Mouse (Mus musculus) MEL (cell line): ENCODE data around the gene Lrp4. TPM values are rescaled to one million over a fixed set of nuclear protein-coding genes. Genes with fewer than 3 reads are reported as not detected.
"Not testable (repeated sequence)": the region's sequence is repeated elsewhere in the genome, so short reads cannot be mapped to it uniquely, and the experiment has no call there.

ENCODE experiments used
- DNase-seq: peaks from one replicate; pipeline ENCODE4 v3.0.0; 2011; ENCODE audit warnings: low read depth, low spot score
- H3K27ac ChIP-seq: 2 replicates; pipeline ENCODE4 v1.5.1; 2012; ENCODE audit warnings: low read depth, mild to moderate bottlenecking, control low read depth, low read length, moderate library complexity; ENCODE audit not compliant: control insufficient read depth
- H3K27me3 ChIP-seq, 2 experiments: fragments of 150-350 bp in 1 of 2; sonication (generic) in 1 of 2; 2 replicates each; pipeline ENCODE4 v1.6.1; 2012; ENCODE audit warnings: low read length in 2 of 2, mild to moderate bottlenecking in 2 of 2, improper control_type of control experiment in 1 of 2, moderate library complexity in 1 of 2; ENCODE audit not compliant: insufficient read depth in 2 of 2, control insufficient read depth in 1 of 2
- H3K36me3 ChIP-seq, 2 experiments: 2 replicates each; pipeline ENCODE4 v1.6.1; 2012 to 2014; ENCODE audit warnings: low read length in 2 of 2, improper control_type of control experiment in 1 of 2, inconsistent platforms in 1 of 2, mild to moderate bottlenecking in 1 of 2; ENCODE audit not compliant: insufficient read depth in 2 of 2, control insufficient read depth in 1 of 2
- H3K4me1 ChIP-seq, 2 experiments: fragments of 150-350 bp in 1 of 2; sonication (generic) in 1 of 2; 2 replicates each; pipeline ENCODE4 v1.6.1; 2012; ENCODE audit warnings: low read length in 2 of 2, improper control_type of control experiment in 1 of 2, mild to moderate bottlenecking in 1 of 2; ENCODE audit not compliant: insufficient read depth in 2 of 2, control insufficient read depth in 1 of 2
- H3K4me3 ChIP-seq, 2 experiments: fragments of 150-350 bp in 1 of 2; sonication (generic) in 1 of 2; 2 replicates each; pipeline ENCODE4 v1.5.1; 2012; ENCODE audit warnings: low read depth in 2 of 2, low read length in 2 of 2, mild to moderate bottlenecking in 2 of 2, moderate library complexity in 2 of 2, control low read depth in 1 of 2, improper control_type of control experiment in 1 of 2; ENCODE audit not compliant: control insufficient read depth in 1 of 2, insufficient read depth in 1 of 2
- H3K79me2 ChIP-seq: 2 replicates; pipeline ENCODE4 v1.6.1; 2012; ENCODE audit warnings: mild to moderate bottlenecking, low read length, moderate library complexity; ENCODE audit not compliant: control insufficient read depth, poor library complexity, insufficient read depth
- H3K9ac ChIP-seq: 2 replicates; pipeline ENCODE4 v1.6.1; 2012; ENCODE audit warnings: low read depth, mild to moderate bottlenecking, control low read depth, low read length, moderate library complexity; ENCODE audit not compliant: control insufficient read depth, poor library complexity, severe bottlenecking
- H3K9me3 ChIP-seq: fragments of 150-350 bp; sonication (generic); replicated peaks from 2 replicates; pipeline ENCODE4 v1.6.1; 2012; ENCODE audit warnings: mild to moderate bottlenecking, low read length, improper control_type of control experiment, moderate library complexity; ENCODE audit not compliant: insufficient read depth
- CHD1 ChIP-seq: IDR thresholded peaks from 2 replicates; pipeline ENCODE4 v1.6.1; 2012; ENCODE audit warnings: low read depth, mild to moderate bottlenecking, inconsistent platforms, low read length, improper control_type of control experiment
- CTCF ChIP-seq, 3 experiments: IDR thresholded peaks in 2 of 3; conservative IDR thresholded peaks in 1 of 3; 2 replicates each; pipeline ENCODE4 v1.5.1; 2011 to 2012; ENCODE audit warnings: low read length in 3 of 3, low read depth in 2 of 3, mild to moderate bottlenecking in 2 of 3, improper control_type of control experiment in 1 of 3, inconsistent platforms in 1 of 3, mixed read lengths in 1 of 3, moderate library complexity in 1 of 3; ENCODE audit not compliant: control insufficient read depth in 1 of 3, insufficient read depth in 1 of 3, poor library complexity in 1 of 3, severe bottlenecking in 1 of 3
- ETS1 ChIP-seq: IDR thresholded peaks from 2 replicates; pipeline ENCODE4 v1.6.1; 2012; ENCODE audit warnings: low read depth, mild to moderate bottlenecking, inconsistent platforms, low read length, improper control_type of control experiment, moderate library complexity
- GABPA ChIP-seq: IDR thresholded peaks from 2 replicates; pipeline ENCODE4 v1.6.1; 2012; ENCODE audit warnings: low read depth, mild to moderate bottlenecking, inconsistent platforms, low read length, improper control_type of control experiment, moderate library complexity
- MAFK ChIP-seq: IDR thresholded peaks from 2 replicates; pipeline ENCODE4 v1.6.1; 2011; ENCODE audit warnings: low read depth, mild to moderate bottlenecking, low read length, improper control_type of control experiment, borderline replicate concordance
- MEF2A ChIP-seq: IDR thresholded peaks from 2 replicates; pipeline ENCODE4 v1.6.1; 2014; ENCODE audit warnings: low read depth, mild to moderate bottlenecking, inconsistent platforms, low read length, improper control_type of control experiment; ENCODE audit not compliant: poor library complexity, insufficient replicate concordance, severe bottlenecking; ENCODE audit errors: extremely low read depth
- MXI1 ChIP-seq: IDR thresholded peaks from 2 replicates; pipeline ENCODE4 v1.6.1; 2011; ENCODE audit warnings: mild to moderate bottlenecking, low read depth, low read length, improper control_type of control experiment
- MYC ChIP-seq: IDR thresholded peaks from 2 replicates; pipeline ENCODE4 v1.6.1; 2011; ENCODE audit warnings: low read depth, mild to moderate bottlenecking, low read length, improper control_type of control experiment, moderate library complexity
- NELFE ChIP-seq: IDR thresholded peaks from 2 replicates; pipeline ENCODE4 v1.6.1; 2011; ENCODE audit warnings: low read depth, low read length, improper control_type of control experiment
- RAD21 ChIP-seq: IDR thresholded peaks from 2 replicates; pipeline ENCODE4 v1.6.1; 2011; ENCODE audit warnings: mild to moderate bottlenecking, low read depth, low read length, improper control_type of control experiment
- SMC3 ChIP-seq: IDR thresholded peaks from 2 replicates; pipeline ENCODE4 v1.6.1; 2011; ENCODE audit warnings: low read depth, low read length, improper control_type of control experiment
- TBP ChIP-seq: IDR thresholded peaks from 2 replicates; pipeline ENCODE4 v1.8.0; 2011; ENCODE audit warnings: low read depth, low read length, improper control_type of control experiment
- USF1 ChIP-seq: IDR thresholded peaks from 2 replicates; pipeline ENCODE4 v1.6.1; 2014; ENCODE audit warnings: low read depth, mild to moderate bottlenecking, inconsistent platforms, low read length, improper control_type of control experiment, moderate library complexity
- ZC3H11A ChIP-seq: IDR thresholded peaks from 2 replicates; pipeline ENCODE4 v1.6.1; 2012; ENCODE audit warnings: low read depth, mild to moderate bottlenecking, inconsistent platforms, low read length, improper control_type of control experiment
- ZKSCAN1 ChIP-seq: IDR thresholded peaks from 2 replicates; pipeline ENCODE4 v1.6.1; 2012; ENCODE audit warnings: low read depth, mild to moderate bottlenecking, inconsistent platforms, low read length, improper control_type of control experiment, moderate library complexity
- ZMIZ1 ChIP-seq: IDR thresholded peaks from 2 replicates; pipeline ENCODE4 v1.6.1; 2012; ENCODE audit warnings: low read depth, mild to moderate bottlenecking, inconsistent platforms, low read length, improper control_type of control experiment, moderate library complexity
- ZNF384 ChIP-seq: IDR thresholded peaks from 2 replicates; pipeline ENCODE4 v1.6.1; 2012; ENCODE audit warnings: low read depth, mild to moderate bottlenecking, inconsistent platforms, low read length, improper control_type of control experiment
- polyA plus RNA-seq, 2 experiments: library from polyadenylated mRNA; stranded (reverse) in 1 of 2; unstranded in 1 of 2; fragments of >175 nt in 1 of 2; fragments of >200 nt in 1 of 2; gene quantifications; 2 replicates each; pipeline versions ENCODE4 v1.2.1 to v1.2.4; 2012; ENCODE audit warnings: low replicate concordance in 2 of 2, low read depth in 1 of 2; ENCODE audit not compliant: insufficient read length in 2 of 2, insufficient read depth in 1 of 2, missing spikeins in 1 of 2
- total RNA-seq: library from RNA; depleted of rRNA; stranded (reverse); fragments of 300-350 nt; gene quantifications from 2 replicates; pipeline ENCODE4 v1.2.3, GENCODE M21; 2012

Lrp4 gene
- total and polyA plus RNA-seq, 3 experiments = 1.1 to 2.8 TPM; not detected in 1

DNA sequence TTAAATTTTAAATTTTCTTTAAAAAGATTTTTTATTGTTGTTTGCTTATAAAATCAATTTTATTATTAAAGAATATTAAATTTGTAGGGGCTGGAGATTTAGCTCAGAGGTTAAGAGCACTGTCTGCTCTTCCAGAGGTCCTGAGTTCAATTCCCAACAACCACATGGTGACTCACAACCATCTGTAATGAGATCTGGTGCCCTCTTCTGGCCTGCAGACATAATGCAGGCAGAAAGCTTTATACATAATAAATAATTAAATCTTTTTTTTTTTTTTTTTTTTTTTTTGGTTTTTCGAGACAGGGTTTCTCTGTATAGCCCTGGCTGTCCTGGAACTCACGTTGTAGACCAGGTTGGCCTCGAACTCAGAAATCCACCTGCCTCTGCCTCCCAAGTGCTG lies 30.0 kb downstream of the Lrp4 start:
- not testable (repeated sequence) for H3K4me1 ChIP-seq, H3K27me3 ChIP-seq, H3K27ac ChIP-seq, H3K79me2 ChIP-seq, DNase-seq, H3K9ac ChIP-seq, H3K4me3 ChIP-seq, H3K36me3 ChIP-seq, H3K9me3 ChIP-seq
- TF ChIP-seq TBP (0 out of 2 replicates have a peak, but pooled peaks have one; percentile 26), ZNF384 (peak; percentile 87), CTCF (IDR thresholded peaks at IDR 0.05 in 2 of 3, conservative IDR thresholded peaks at IDR 0.05 in 1 of 3; ENCODE audit: control insufficient read depth in 1 of 3, insufficient read depth in 1 of 3, low read depth in 2 of 3, low read length in 3 of 3, poor library complexity in 1 of 3, severe bottlenecking in 1 of 3) (peak in 2 of 3 experiments; percentile 24 to 43; a peak in 3 of 6 replicates), SMC3 (peak; percentile 34), RAD21 (peak; percentile 34), MYC (0 out of 2 replicates have a peak, but pooled peaks have one; percentile 38), ZC3H11A (0 out of 2 replicates have a peak, but pooled peaks have one; percentile 22)

DNA sequence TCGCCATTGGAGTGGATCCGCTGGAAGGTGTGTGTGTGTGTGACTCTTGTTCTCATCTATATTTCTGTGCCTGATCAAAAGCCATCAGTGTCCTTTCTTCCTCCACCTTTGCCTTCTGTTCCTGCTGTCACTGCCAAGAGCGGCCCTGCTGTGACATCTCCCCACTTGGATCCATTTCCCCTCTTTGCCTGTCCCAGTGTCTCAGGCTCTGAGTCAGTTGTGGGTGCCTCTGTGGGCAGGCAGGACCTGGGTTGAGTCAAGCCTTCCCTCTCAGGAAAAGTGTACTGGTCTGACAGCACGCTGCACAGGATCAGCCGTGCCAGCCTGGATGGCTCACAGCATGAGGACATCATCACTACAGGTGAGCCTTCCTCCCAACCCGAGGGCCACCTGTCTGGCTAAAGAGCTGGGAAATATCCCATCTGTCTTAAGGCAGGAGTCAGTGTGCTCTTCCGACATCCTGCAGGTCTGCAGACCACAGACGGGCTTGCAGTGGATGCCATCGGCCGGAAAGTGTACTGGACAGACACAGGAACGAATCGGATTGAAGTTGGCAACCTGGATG lies 34.8 kb downstream of the Lrp4 start:
- no peaks in the 10 kb centered on the region for H3K79me2 ChIP-seq
- TF ChIP-seq MEF2A = no peak
- no peak for TF ChIP-seq NELFE
- no peak for TF ChIP-seq CHD1
- TF ChIP-seq ETS1 = no peak
- TF ChIP-seq USF1 = no peak
- DNase-seq = no peak
- no peaks in the 10 kb centered on the region for H3K36me3 ChIP-seq
- no peak overlapping the region for H3K4me3 ChIP-seq
- H3K9me3 ChIP-seq = no peaks in the 10 kb centered on the region
- no peak overlapping the region for H3K27ac ChIP-seq
- H3K4me1 ChIP-seq = no peaks in the 10 kb centered on the region
- no peak overlapping the region for H3K9ac ChIP-seq
- no peaks in the 10 kb centered on the region for H3K27me3 ChIP-seq

DNA sequence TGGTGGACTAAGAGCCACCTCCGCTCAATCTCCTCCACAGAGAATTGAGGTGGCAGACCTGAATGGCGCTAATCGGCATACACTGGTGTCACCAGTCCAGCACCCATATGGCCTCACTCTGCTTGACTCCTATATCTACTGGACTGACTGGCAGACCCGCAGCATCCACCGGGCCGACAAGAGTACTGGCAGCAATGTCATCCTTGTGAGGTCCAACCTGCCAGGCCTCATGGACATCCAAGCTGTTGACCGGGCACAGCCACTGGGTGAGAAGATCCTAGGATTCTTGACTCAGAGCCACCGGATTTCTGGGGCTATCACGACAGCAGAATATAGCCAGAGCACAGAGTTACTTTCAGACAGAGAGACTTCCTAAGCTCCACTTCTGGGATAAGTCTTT lies 36.7 kb downstream of the Lrp4 start:
- Histone ChIP-seq H3K36me3 (no peaks in the 10 kb centered on the region; a peak in 1 of 4 replicates), H3K79me2 (no peaks in the 10 kb centered on the region), H3K27me3 (no peaks in the 10 kb centered on the region), H3K27ac (no peak overlapping the region), H3K4me3 (no peak overlapping the region), H3K9ac (no peak overlapping the region), H3K9me3 (no peaks in the 10 kb centered on the region), H3K4me1 (no peaks in the 10 kb centered on the region)
- DNase-seq = no peak
- TF ChIP-seq MXI1 (no peak), MAFK (no peak), ZMIZ1 (no peak), ZKSCAN1 (no peak), GABPA (no peak), USF1 (no peak), SMC3 (no peak), ZNF384 (no peak)
